Mouse (Mus musculus): Measurements from ENCODE around the gene Sez6. TPM values are rescaled to one million over a fixed set of nuclear protein-coding genes. Genes with fewer than 3 reads are reported as not detected.

The Sez6 gene
- total RNA-seq, 2 experiments from 2014 or later = 127 to 157 TPM

DNA sequence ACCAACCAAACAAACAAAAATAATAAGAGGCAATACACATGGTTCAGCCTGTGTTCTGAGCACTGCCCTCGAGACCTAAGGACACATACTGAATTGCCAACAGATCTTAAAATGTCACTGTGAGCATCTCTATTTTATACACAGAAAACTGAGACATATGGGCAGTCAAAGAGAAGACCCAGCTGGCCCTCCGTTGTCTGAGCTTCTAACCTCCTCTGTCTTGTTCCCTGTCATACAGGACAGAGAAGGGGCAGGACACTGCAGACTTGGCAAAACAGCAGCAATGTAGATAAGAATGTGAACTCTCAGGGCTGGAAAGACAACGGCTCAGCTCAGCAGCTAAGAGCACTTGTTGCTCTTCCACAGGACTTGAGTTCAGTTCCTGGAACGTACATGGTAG lies 22.1 kb upstream of the Sez6 start:
- Histone ChIP-seq H3K27ac (no peak overlapping the region), H3K4me3 (no peak overlapping the region)
- TF ChIP-seq CTCF (IDR thresholded peaks at IDR 0.05) = no peak
- intact Hi-C loops (cut with DNase I) = no loop called here
- DNase-seq (ENCODE audit: extremely low spot score in 1 of 2, low spot score in 2 of 2) = no peak

DNA sequence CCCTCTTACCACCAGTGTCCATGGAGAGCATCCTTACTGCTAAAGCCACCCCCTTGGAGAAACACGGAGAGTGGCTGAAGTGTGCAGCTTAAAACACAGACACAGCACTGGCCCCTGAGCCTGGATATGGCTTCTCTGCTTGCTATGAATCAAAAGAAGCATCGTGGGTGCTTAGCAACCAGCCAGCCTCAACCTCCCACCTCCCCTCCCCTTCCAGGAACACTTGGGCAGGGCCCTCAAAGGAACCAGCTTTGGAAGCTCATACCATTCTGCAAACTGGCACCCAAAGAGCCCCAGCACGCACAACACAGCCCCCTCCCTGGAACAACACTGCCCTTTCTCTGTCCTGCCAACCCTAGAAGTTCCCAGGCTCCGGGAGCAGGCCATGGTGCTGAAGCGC lies 21.2 kb upstream of the Sez6 start:
- H3K4me3 ChIP-seq = no peak overlapping the region
- H3K27ac ChIP-seq = no peak overlapping the region
- DNase-seq (ENCODE audit: extremely low spot score in 1 of 2, low spot score in 2 of 2) = no peak
- intact Hi-C loops (cut with DNase I) = no loop called here
- TF ChIP-seq CTCF (IDR thresholded peaks at IDR 0.05) = no peak

DNA sequence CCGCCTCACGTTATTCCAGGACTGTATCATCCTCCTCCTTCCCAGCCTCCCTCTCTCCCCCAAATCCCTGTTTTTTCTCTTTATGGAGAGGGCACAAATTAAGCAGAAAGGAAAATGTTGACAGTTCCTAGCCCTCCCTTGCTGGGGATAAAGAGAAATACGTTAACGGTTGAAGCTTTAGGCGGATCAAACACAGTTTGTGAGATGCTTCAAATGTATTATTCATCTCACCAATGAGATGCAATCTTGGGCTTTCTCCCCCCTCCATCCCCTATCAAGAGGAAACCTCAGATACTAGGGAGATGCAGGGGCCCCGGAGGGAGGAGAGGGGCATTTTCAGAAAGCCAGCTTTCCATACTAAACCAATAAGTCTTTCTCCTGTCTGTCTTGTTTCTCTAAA lies 20.8 kb upstream of the Sez6 start:
- Histone ChIP-seq H3K4me3 (no peak overlapping the region), H3K27ac (no peak overlapping the region)
- no peak for TF ChIP-seq CTCF (IDR thresholded peaks at IDR 0.05)
- intact Hi-C loops (cut with DNase I) = no loop called here
- DNase-seq (ENCODE audit: extremely low spot score in 1 of 2, low spot score in 2 of 2) = no peak

DNA sequence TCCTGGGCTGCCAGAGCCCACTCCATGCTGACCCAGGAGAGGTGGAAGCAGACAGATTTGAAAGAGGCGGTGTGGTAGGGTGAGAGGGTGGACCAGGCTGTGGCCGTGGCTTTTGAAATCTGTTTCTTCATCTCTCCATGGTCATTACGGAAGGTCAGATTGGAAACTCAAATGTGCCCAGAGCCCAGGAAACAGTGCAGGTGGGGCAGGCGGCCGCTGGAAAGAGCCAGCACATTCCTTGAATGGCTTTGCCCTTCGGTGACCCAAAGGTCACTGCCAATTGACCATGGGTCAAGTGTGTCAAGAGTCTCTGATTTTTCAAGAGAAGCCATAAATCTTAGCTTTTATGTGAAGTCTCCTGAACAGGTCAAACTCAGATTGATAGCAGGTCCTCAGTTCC lies 17.1 kb upstream of the Sez6 start:
- no peak for TF ChIP-seq CTCF (IDR thresholded peaks at IDR 0.05)
- intact Hi-C loops (cut with DNase I) = no loop called here
- DNase-seq (ENCODE audit: extremely low spot score in 1 of 2, low spot score in 2 of 2) = no peak
- no peak overlapping the region for H3K4me3 ChIP-seq
- H3K27ac ChIP-seq = no peak overlapping the region

DNA sequence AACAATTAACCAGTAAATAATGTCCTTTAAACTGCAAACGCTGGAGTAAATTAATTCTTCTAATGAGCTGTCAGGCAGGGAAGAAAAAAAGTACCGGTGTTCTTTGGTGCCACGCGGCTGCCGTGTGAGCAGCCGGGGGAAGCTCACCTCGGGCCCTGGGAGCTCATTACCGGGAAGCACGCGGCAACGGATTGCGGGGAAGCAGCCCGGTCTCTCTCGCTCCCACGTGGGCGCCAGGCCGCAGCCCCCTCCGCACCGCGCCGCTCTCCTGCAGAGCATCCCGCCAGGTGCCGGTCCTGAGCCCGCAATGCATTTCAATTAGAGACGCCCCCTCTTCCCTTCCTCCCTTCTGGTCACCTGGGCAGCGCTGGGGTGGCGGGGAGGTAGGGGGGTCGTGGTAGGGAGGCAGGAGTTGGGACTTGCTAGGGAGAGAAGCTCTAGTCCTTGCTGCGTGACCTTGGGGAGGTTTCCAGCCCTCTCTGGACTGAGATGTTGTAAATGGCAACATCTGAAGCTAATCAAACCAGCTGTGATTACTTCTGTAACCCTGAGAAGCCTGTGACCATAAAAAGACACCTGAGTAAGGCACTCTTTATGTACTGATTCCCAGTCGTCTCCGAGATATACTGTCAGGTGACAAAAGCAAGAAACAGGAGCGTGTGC lies 15.9 kb upstream of the Sez6 start:
- intact Hi-C loops (cut with DNase I) = no loop called here
- no peak for DNase-seq (ENCODE audit: extremely low spot score in 1 of 2, low spot score in 2 of 2)
- H3K4me3 ChIP-seq = no peak overlapping the region
- no peak overlapping the region for H3K27ac ChIP-seq
- no peak for TF ChIP-seq CTCF (IDR thresholded peaks at IDR 0.05)

DNA sequence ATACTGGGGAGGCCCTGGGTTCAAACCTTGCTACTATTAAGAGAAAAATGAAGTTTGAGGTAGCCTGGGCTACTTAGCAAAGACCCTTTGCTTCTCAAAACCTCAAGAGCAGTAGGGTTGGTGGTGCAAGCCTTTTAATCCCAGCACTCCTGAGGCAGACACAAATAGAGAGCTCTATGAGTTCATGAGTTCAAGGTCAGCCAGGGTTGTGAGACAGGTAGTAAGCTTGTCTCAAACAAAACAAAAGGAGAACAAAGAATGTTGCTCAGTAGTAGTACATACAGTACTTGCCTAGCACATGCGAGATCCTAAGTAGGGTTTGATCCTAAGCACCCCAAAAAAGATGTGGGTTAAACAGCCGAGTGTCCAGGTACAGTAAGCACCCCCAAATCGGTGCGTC lies 13.9 kb upstream of the Sez6 start:
- Histone ChIP-seq H3K4me3 (no peak overlapping the region), H3K27ac (no peak overlapping the region)
- intact Hi-C loops (cut with DNase I) = no loop called here
- DNase-seq (ENCODE audit: extremely low spot score in 1 of 2, low spot score in 2 of 2) = no peak
- TF ChIP-seq CTCF (IDR thresholded peaks at IDR 0.05) = no peak

DNA sequence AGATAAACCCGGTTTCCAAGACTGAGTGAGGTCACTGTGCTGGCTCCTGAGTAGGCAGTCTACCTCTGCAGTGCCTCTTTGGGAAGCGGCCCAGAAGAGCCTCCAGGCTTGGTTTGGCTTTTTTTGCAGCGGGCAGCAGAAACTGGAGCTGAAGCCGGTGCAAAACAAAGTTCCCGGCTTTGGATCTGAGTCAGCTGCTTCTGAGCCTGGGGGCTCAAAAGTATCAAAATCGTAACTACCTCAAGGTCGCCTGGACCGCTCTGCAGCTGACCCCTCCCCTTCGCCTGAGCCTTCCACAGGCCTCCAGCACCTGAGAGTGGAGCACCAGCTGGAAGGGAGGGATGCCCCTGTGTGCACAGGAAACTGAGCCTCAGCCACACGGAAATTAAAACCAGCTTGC lies 13.4 kb upstream of the Sez6 start:
- intact Hi-C loops (cut with DNase I) = no loop called here
- no peak for TF ChIP-seq CTCF (IDR thresholded peaks at IDR 0.05)
- Histone ChIP-seq H3K27ac (no peak overlapping the region), H3K4me3 (no peak overlapping the region)
- DNase-seq (ENCODE audit: extremely low spot score in 1 of 2, low spot score in 2 of 2) = no peak

DNA sequence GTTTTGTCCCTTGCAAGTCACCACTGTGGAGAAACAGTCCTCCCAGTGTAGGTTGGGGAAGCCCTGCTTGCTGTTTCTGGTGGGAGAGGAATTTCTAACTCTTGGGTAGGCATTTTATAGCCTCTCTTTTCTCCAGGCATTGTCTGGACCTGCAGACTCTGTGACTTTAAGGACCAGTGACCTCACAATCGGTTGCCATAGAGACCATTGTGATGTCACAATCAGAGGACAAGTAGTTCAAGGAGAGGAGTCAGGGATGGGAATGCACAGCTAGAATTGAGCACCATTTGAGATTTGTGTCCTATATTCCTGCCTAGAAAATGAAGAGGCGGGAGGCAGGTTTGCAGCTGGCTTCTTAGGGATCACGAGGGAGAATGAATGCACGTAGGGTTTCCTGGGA lies 7.3 kb upstream of the Sez6 start:
- H3K4me3 ChIP-seq = no peak overlapping the region
- no peak overlapping the region for H3K27ac ChIP-seq
- intact Hi-C loops (cut with DNase I) = no loop called here
- DNase-seq (ENCODE audit: extremely low spot score in 1 of 2, low spot score in 2 of 2) = no peak
- TF ChIP-seq CTCF (IDR thresholded peaks at IDR 0.05) = no peak

DNA sequence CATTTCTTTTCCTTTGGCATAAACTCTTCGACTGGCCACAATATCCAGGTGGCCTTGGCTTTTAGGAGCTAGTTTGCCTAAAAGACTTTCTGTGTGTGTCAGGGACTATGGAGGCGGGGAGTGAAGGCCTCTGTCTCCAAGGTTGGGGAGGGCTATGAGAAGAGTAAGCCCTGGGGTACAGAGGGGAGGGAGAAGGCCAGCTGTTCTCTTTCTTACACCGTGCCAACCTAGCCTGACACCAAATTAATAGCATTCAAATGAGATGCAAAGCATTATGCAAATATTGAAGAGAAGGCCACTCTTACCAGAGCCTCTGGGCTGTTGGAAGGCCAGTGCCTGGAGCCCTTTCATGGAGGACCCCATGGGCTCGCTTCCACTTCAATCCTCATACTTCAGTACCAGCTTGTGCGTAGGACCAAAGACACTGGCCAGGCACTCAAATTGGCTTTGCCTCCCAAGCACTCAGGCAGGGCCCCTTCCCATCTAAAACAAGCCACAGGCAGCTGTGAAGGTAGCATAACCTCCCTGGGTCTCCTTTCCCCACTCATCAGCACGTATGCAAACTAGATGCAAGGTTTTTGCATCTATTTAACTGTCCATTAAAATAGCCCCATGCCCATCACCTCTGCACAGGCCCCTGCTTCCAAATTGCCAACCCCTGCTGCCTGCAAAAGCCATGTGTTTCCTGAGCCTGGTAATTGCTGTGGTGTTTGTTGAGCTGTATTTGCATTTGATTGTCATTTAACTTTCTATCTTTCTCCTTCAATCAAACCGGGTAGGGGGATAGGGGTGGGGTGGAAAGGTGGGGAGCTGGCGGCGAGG lies 4.6 kb upstream of the Sez6 start:
- TF ChIP-seq CTCF (IDR thresholded peaks at IDR 0.05) = no peak
- intact Hi-C loops (cut with DNase I) = no loop called here
- Histone ChIP-seq H3K27ac (no peak overlapping the region), H3K4me3 (no peak overlapping the region)
- DNase-seq (ENCODE audit: extremely low spot score in 1 of 2, low spot score in 2 of 2) = no peak

DNA sequence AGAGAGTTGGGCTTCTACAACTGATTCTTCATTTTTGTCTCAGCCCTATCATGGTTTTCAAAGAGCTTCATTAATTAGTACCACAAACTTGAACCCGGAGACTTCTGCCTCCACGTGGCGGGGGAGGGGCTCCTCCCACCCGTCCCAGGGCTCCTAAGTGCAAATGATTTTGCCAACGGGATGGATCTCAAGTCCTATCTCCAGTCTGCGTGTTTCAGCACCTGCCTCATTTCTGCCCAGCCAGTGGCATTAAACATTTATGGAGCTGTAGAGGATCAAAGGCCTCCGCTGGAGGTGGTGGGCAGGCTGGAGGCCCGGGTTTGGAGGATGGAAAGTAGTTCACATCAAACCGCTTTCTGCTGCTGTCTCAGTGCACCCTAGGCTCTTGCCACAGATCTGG lies 3.9 kb upstream of the Sez6 start:
- no peak for TF ChIP-seq CTCF (IDR thresholded peaks at IDR 0.05)
- DNase-seq (ENCODE audit: extremely low spot score in 1 of 2, low spot score in 2 of 2) = no peak
- no peak overlapping the region for H3K4me3 ChIP-seq
- H3K27ac ChIP-seq = no peak overlapping the region
- intact Hi-C loops (cut with DNase I) = no loop called here

DNA sequence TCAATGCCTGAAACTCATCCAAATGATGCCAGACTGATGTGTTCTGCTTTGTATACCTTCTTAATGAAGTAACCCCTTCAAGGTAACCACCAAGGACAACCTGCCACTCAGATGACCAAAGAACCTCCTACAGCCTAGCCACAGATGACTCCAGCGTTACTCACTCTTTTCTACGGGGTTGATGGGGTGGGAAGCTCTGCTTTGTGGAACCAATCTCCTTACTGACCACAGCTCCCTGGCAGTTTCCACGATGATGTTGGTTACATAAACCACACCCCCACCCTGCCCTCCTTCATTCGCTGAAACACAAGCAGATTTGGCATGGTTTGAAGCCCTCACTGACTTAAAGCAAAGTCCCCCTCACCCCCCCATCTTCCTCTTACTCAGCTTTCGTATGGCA lies 2.8 kb upstream of the Sez6 start:
- intact Hi-C loops (cut with DNase I) = no loop called here
- no peak for TF ChIP-seq CTCF (IDR thresholded peaks at IDR 0.05)
- Histone ChIP-seq H3K27ac (no peak overlapping the region), H3K4me3 (no peak overlapping the region)
- DNase-seq (ENCODE audit: extremely low spot score in 1 of 2, low spot score in 2 of 2) = no peak

DNA sequence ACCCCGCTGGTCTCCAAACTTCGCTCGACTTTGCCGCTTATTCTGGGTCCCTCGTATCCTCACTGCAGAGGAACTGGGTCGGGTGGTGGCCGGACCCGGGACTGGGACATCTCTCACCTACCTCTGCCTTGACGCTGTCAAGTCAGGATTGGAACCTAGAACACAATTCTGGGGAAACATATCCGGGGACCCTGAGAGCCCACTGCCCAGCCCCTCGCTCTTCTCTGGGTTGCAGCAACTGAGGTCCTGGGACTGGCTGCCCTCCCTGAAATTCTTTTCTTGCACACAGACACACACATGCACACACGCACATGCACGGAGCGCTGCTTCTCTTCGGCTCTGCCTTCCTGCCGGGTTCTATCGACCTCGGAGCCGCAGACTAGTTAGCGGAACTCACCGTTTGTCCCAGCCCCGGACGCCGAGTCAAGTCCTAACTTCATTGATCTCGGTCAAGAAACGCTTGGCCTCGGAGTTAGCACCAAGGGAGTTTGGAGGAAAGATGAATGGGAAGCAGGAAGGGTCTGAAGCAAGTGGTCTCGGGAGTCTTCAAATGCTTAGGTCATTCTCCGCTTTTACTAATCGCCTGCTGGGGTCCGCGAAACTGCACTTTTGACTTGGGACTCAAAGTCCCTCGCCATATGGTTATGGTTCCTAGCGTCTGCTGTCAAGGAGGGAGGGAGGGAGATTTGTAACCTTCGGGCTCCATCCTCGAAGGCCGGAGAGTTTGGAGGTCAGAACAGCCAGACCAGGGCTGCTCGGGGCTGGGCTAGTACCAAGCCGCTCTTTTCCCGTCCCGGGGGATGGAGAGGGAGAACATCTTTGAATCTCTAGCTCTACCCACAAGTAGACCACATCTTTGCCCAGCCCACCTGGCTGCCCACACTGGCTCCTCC lies 1.2 kb downstream of the Sez6 start:
- TF ChIP-seq CTCF (IDR thresholded peaks at IDR 0.05) = no peak
- H3K4me3 ChIP-seq = peak overlapping the region; percentile 77
- peak overlapping the region; percentile 92 for H3K27ac ChIP-seq
- intact Hi-C loops (cut with DNase I) = loop anchor here (5.0 kb wide), 1 partner anchor 34 kb away; no protein-coding TSS in a partner anchor
- no peak for DNase-seq (ENCODE audit: extremely low spot score in 1 of 2, low spot score in 2 of 2)
